Mouse (Mus musculus) gastrocnemius, postnatal 10 days (tissue): ENCODE results near the gene Stambp. TPM values are rescaled to one million over a fixed set of nuclear protein-coding genes. Genes with fewer than 3 reads are reported as not detected.
"Not testable (repeated sequence)": the region's sequence is repeated elsewhere in the genome, so short reads cannot be mapped to it uniquely, and the experiment has no call there.

Source experiments
- DNase-seq: peaks from one replicate; pipeline ENCODE4 v3.0.0; 2021; ENCODE audit warnings: mixed read lengths
- long read RNA-seq, 2 experiments: library from polyadenylated mRNA; stranded (forward); transcript quantifications; one replicate each; pipeline ENCODE4 v2.0.0; 2021
- total RNA-seq, 2 experiments: library from RNA; stranded (reverse); gene quantifications; 2 replicates each; pipeline ENCODE4 v1.2.3; 2021

Stambp gene
- total RNA-seq = 10 to 100 TPM in 1 of 2 experiments, 1 to 10 TPM in 1; 9.8 to 10.7 TPM
- long read RNA-seq, experiment 1, transcript Stambp-201 (10 exons, 2,364 nt) = major isoform, 14 of 15 reads
- long read RNA-seq, experiment 1, partial matches to known transcripts = 0 of 15 reads
- long read RNA-seq, experiment 1, other reads (novel, unspliced or antisense) = 1 of 15 reads
- long read RNA-seq, experiment 2, transcript Stambp-201 (10 exons, 2,364 nt) = major isoform, 17 of 18 reads
- long read RNA-seq, experiment 2, partial matches to known transcripts = 0 of 18 reads
- long read RNA-seq, experiment 2, other reads (novel, unspliced or antisense) = 0 of 18 reads

- DNase-seq = no peak
Observed at GRCm38 (mm10) chr6:83572671-83573070, at the start of gene Stambp. Stambp (minus strand) TSS chr6:83572729.

- no peak for DNase-seq
Observed at GRCm38 (mm10) chr6:83619955-83620354, 47.4 kb upstream of the Stambp start.

- no peak for DNase-seq
Observed at GRCm38 (mm10) chr6:83617581-83618335, 45.2 kb upstream of the Stambp start.

- peak; percentile 79 for DNase-seq
Observed at GRCm38 (mm10) chr6:83616512-83616911, 44.0 kb upstream of the Stambp start.

- DNase-seq = no peak
Observed at GRCm38 (mm10) chr6:83614469-83614868, 41.9 kb upstream of the Stambp start.

- no peak for DNase-seq
Observed at GRCm38 (mm10) chr6:83612976-83613375, 40.4 kb upstream of the Stambp start.

GRCm38 (mm10) chr6:83599636-83600174 is 27.2 kb upstream of the Stambp start:
- DNase-seq = no peak

- DNase-seq = no peak
Observed at GRCm38 (mm10) chr6:83599060-83599550, 26.6 kb upstream of the Stambp start.

GRCm38 (mm10) chr6:83598646-83599045 is 26.1 kb upstream of the Stambp start:
- DNase-seq = peak; percentile 48

- DNase-seq = no peak
Observed at GRCm38 (mm10) chr6:83597988-83598387, 25.5 kb upstream of the Stambp start.

GRCm38 (mm10) chr6:83595035-83595434 is 22.5 kb upstream of the Stambp start:
- DNase-seq = no peak

- DNase-seq = no peak
Observed at GRCm38 (mm10) chr6:83593896-83594295, 21.4 kb upstream of the Stambp start.

- no peak for DNase-seq
Observed at GRCm38 (mm10) chr6:83592051-83592450, 19.5 kb upstream of the Stambp start.

GRCm38 (mm10) chr6:83590301-83590700 is 17.8 kb upstream of the Stambp start:
- no peak for DNase-seq

- not testable (repeated sequence) for DNase-seq
Observed at GRCm38 (mm10) chr6:83587191-83587590, 14.7 kb upstream of the Stambp start.

GRCm38 (mm10) chr6:83585328-83585727 is 12.8 kb upstream of the Stambp start:
- not testable (repeated sequence) for DNase-seq

GRCm38 (mm10) chr6:83583591-83583990 is 11.1 kb upstream of the Stambp start:
- no peak for DNase-seq

GRCm38 (mm10) chr6:83582938-83583270 is 10.4 kb upstream of the Stambp start:
- peak; percentile 31 for DNase-seq

GRCm38 (mm10) chr6:83582135-83582937 is 9.8 kb upstream of the Stambp start:
- no peak for DNase-seq

- DNase-seq = no peak
Observed at GRCm38 (mm10) chr6:83577534-83577933, 5.0 kb upstream of the Stambp start.

- DNase-seq = no peak
Observed at GRCm38 (mm10) chr6:83575609-83576008, 3.1 kb upstream of the Stambp start.
